Mouse (Mus musculus) heart, embryonic 14.5 days (tissue): Measurements from ENCODE around the gene Tmem135. TPM values are rescaled to one million over a fixed set of nuclear protein-coding genes. Genes with fewer than 3 reads are reported as not detected.
"Not testable (repeated sequence)": the region's sequence is repeated elsewhere in the genome, so short reads cannot be mapped to it uniquely, and the experiment has no call there.

Source experiments
- ATAC-seq: fragments of 200-750 bp; cut with Nextera tagmentation; 2 replicates; pipeline ENCODE4 v1.8.0; 2017; ENCODE audit warnings: low read depth, moderate TSS enrichment; ENCODE audit not compliant: insufficient number of reproducible peaks, insufficient read depth, low FRiP score
- H3K27ac ChIP-seq, 2 experiments: fragments of 200-500 bp in 1 of 2; fragments of 300-500 bp in 1 of 2; sonication (generic) in 1 of 2; replicated peaks in 1 of 2; 2 replicates each; pipeline ENCODE4 v1.5.1; 2012 to 2014; ENCODE audit warnings: low read depth in 2 of 2, low read length in 2 of 2, control low read depth in 1 of 2, mild to moderate bottlenecking in 1 of 2, mixed read lengths in 1 of 2; ENCODE audit not compliant: control insufficient read depth in 1 of 2, insufficient read depth in 1 of 2
- H3K27me3 ChIP-seq: fragments of 300-500 bp; sonication (generic); 2 replicates; pipeline ENCODE4 v1.6.1; 2014; ENCODE audit warnings: mild to moderate bottlenecking, low read length, control low read depth; ENCODE audit not compliant: control insufficient read depth, insufficient read depth
- H3K36me3 ChIP-seq: fragments of 300-500 bp; sonication (generic); 2 replicates; pipeline ENCODE4 v1.6.1; 2014; ENCODE audit warnings: mild to moderate bottlenecking, control low read depth, low read length, mixed read lengths; ENCODE audit not compliant: control insufficient read depth, insufficient read depth
- H3K4me1 ChIP-seq, 2 experiments: fragments of 200-500 bp in 1 of 2; fragments of 300-500 bp in 1 of 2; sonication (generic) in 1 of 2; 2 replicates each; pipeline ENCODE4 v1.6.1; 2012 to 2014; ENCODE audit warnings: low read length in 2 of 2, control low read depth in 1 of 2, mixed read lengths in 1 of 2; ENCODE audit not compliant: control insufficient read depth in 2 of 2, insufficient read depth in 2 of 2
- H3K4me2 ChIP-seq: fragments of 300-500 bp; sonication (generic); 2 replicates; pipeline ENCODE4 v1.6.1; 2014; ENCODE audit warnings: mild to moderate bottlenecking, low read length
- H3K4me3 ChIP-seq, 2 experiments: fragments of 200-500 bp in 1 of 2; fragments of 300-500 bp in 1 of 2; sonication (generic) in 1 of 2; 2 replicates each; pipeline ENCODE4 v1.5.1; 2012 to 2014; ENCODE audit warnings: low read length in 2 of 2, mild to moderate bottlenecking in 2 of 2, control low read depth in 1 of 2, low read depth in 1 of 2, moderate library complexity in 1 of 2; ENCODE audit not compliant: control insufficient read depth in 1 of 2, insufficient read depth in 1 of 2
- H3K9ac ChIP-seq: fragments of 300-500 bp; sonication (generic); 2 replicates; pipeline ENCODE4 v1.6.1; 2014; ENCODE audit warnings: mild to moderate bottlenecking, low read length
- H3K9me3 ChIP-seq: fragments of 300-500 bp; sonication (generic); 2 replicates; pipeline ENCODE4 v1.6.1; 2016; ENCODE audit warnings: low read length, control low read depth; ENCODE audit not compliant: control insufficient read depth
- WGBS: fragments of 180-500 bp; shearing (Covaris S2); extraction: QIAGEN DNeasy Blood & Tissue Kit; methylation state at CpG from one replicate; pipeline ENCODE4 v1.1.7; 2014; 5-methylcytosine and 5-hydroxymethylcytosine counted together
- polyA plus RNA-seq: library from polyadenylated mRNA; unstranded; fragments of >200 nt; fragmentation: Nextera tagmentation; extraction: Ambion mirVana; gene quantifications from 2 replicates; pipeline ENCODE4 v1.2.1, GENCODE M21; 2014

The Tmem135 gene
- polyA plus RNA-seq, 1 experiment from 2014 or later, result 28.4 TPM

DNA sequence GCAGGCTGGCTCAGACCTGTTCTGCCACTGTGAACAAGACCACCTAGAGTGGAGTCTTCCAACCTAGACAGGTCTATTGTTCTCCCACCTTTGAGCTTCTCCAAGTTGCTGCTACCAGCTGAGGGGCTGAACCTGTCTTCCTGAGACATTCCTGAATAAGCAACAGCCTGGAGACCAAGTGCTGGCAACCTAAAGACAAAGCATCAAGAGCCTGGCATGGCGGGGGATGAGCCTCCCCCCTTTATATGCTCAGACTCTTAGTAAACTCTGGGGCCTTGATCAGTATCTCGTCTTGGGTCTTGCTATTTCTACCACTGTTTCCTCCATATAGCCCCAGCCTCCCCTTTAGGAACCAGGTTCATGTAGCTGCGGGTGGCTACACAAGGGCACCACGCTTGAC, 81.3 kb downstream of the Tmem135 start:
- not testable (repeated sequence) for H3K4me3 ChIP-seq, H3K27ac ChIP-seq, ATAC-seq, H3K4me2 ChIP-seq, H3K36me3 ChIP-seq, H3K9me3 ChIP-seq, H3K9ac ChIP-seq, H3K27me3 ChIP-seq
- H3K4me1 ChIP-seq, result peaks cover 0 to 17% of the 10 kb centered on the region in 2 experiments; a peak in 3 of 4 replicates
- 88% methylated on average over 4 of the region's 4 CpGs for WGBS

DNA sequence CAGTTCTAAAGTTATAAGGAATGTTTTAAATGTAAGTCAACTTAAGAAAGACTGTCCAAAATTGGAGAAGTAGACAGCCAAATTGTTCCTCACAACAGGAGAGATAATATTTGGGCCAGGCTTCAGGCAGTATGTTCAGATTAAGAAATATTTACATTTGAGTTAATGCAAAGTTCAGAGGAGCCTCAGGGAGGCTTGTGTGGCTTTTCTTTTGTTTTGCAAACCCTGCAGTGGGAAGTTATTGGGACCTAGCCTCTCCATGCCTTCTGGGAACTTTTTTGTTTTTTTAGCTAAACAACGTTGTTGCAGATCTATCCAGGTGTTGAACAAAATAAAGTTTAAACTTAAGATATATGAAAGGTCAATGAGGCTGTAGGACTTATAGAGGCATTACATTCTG, 84.7 kb downstream of the Tmem135 start:
- H3K9ac ChIP-seq, result no peak overlapping the region
- WGBS, result 79% methylated on average over 1 of the region's 1 CpGs
- no peaks in the 10 kb centered on the region for H3K27me3 ChIP-seq
- H3K27ac ChIP-seq, result no peak overlapping the region
- H3K9me3 ChIP-seq, result no peaks in the 10 kb centered on the region
- H3K4me3 ChIP-seq, result no peak overlapping the region
- no peak overlapping the region for H3K4me2 ChIP-seq
- no peaks in the 10 kb centered on the region for H3K36me3 ChIP-seq
- peaks cover 0 to 5% of the 10 kb centered on the region in 2 experiments; a peak in 1 of 4 replicates for H3K4me1 ChIP-seq
- ATAC-seq, result no peak

DNA sequence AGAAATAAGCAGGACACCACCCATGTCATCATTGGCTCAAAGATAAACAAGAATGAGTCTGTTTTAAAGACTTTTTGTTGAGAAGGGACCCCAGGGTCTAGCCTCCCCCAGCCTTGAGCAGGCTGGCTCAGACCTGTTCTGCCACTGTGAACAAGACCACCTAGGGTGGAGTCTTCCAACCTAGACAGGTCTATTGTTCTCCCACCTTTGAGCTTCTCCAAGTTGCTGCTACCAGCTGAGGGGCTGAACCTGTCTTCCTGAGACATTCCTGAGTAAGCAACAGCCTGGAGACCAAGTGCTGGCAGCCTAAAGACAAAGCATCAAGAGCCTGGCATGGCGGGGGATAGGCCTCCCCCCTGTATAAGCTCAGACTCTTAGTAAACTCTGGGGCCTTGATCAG, 86.9 kb downstream of the Tmem135 start:
- H3K36me3 ChIP-seq, ATAC-seq, H3K4me3 ChIP-seq, H3K4me1 ChIP-seq, H3K27ac ChIP-seq, H3K27me3 ChIP-seq, H3K9ac ChIP-seq, H3K9me3 ChIP-seq, H3K4me2 ChIP-seq: not testable (repeated sequence)
- WGBS, result 94% methylated on average over 1 of the region's 1 CpGs

DNA sequence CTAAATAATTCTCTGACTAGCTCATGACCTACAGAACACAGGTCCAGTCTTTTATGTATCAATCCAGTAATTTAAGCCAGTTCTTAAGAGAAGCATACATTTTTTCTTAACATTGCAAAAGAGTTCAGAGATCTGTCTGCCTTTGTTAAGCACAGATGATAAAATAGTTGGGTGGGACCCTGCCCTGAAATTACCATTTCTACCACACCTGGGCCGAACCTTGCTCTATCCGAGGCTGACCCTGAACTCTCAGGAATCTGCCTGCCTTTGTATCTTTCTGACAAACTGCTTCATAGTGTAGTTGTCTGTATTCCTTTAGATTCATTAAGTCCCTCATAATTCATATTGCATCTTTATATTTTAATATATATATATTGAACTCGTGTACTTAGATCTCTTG, 87.9 kb downstream of the Tmem135 start:
- Histone ChIP-seq H3K4me1 (peaks cover 0 to 5% of the 10 kb centered on the region in 2 experiments; a peak in 1 of 4 replicates), H3K27me3 (no peaks in the 10 kb centered on the region), H3K27ac (no peak overlapping the region), H3K9ac (no peak overlapping the region), H3K36me3 (0 out of 2 replicates have a peak, but pooled peaks cover 9% of the 10 kb centered on the region), H3K4me2 (no peak overlapping the region), H3K4me3 (no peak overlapping the region), H3K9me3 (peaks cover 8% of the 10 kb centered on the region)
- WGBS, result 87% methylated on average over 3 of the region's 3 CpGs
- no peak for ATAC-seq

DNA sequence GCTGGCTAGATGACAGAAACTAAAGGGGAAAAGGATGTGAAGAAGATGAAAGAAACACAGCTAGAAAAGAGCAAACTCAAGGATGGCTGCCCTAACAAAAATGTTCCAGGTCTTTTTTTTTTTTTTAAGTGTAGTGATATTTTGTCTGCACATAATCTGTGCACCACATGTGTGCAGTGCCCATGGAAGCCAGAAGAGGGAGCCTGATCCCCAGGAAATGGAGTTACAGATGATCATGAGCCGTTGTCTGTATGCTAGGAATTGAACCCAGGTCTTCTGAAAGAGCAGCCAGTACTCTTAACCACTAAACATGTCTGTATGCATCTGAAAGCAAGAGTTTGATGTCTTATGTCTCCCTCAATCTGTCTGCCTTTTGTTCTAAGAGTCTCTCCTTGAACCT, 92.5 kb downstream of the Tmem135 start:
- no peak overlapping the region for H3K4me3 ChIP-seq
- H3K27me3 ChIP-seq, result no peaks in the 10 kb centered on the region
- H3K4me2 ChIP-seq, result no peak overlapping the region
- H3K36me3 ChIP-seq, result peaks cover 12% of the 10 kb centered on the region; the same call in 1 of the 2 replicates
- no peak for ATAC-seq
- no peak overlapping the region for H3K9ac ChIP-seq
- no peak overlapping the region for H3K27ac ChIP-seq
- H3K4me1 ChIP-seq, result peaks cover 2 to 5% of the 10 kb centered on the region in 2 experiments; a peak in 2 of 4 replicates
- WGBS, result 97% methylated on average over 1 of the region's 1 CpGs
- H3K9me3 ChIP-seq, result peaks cover 8% of the 10 kb centered on the region

DNA sequence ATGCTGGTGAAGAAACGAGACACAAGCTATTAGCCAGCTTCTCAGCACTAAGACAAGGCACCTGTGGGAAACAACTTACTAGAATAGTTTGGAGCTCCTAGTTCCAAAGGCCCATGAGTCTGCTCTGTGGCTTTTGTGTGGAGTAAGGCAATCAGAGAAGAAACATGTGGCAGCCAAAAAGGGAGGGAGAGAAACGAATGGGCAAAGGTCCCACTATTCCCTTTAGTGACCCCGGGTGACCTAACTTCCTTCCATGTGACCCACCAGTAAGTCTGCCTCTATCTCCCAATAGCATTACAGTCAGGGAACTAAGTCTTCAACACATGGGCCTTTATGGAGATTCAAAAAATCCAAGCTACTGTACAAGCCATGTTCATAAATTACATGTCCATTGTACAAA, 95.1 kb downstream of the Tmem135 start:
- Histone ChIP-seq H3K27me3 (no peaks in the 10 kb centered on the region), H3K4me2 (no peak overlapping the region), H3K4me3 (no peak overlapping the region), H3K9me3 (peaks cover 8% of the 10 kb centered on the region), H3K27ac (no peak overlapping the region), H3K4me1 (peaks cover 0 to 2% of the 10 kb centered on the region in 2 experiments; a peak in 1 of 4 replicates), H3K36me3 (peaks cover 16% of the 10 kb centered on the region; the same call in 1 of the 2 replicates), H3K9ac (no peak overlapping the region)
- no peak for ATAC-seq
- WGBS, result 70% methylated on average over 3 of the region's 3 CpGs

DNA sequence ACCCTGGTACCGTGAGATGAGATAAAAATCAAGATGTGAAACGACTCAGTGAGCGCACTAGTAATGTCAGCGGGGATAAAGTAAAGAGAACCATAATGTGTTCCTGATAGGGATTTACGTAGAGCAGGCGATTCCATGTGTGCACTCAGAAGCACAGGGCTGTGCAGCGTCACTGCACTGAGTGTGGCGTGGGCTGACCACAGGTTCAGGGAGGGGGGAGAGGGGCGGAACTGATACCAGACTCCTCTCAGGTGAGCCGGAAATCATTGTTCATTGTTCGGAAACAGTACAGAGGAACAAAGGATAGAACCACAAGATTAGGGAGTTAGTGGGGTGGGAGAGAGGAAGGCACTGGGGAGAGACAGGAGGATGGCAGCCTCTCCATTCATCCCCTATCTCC, 95.8 kb downstream of the Tmem135 start:
- Histone ChIP-seq H3K9ac (no peak overlapping the region), H3K4me1 (peaks cover 0 to 2% of the 10 kb centered on the region in 2 experiments; a peak in 1 of 4 replicates), H3K36me3 (peaks cover 23% of the 10 kb centered on the region), H3K27ac (no peak overlapping the region), H3K27me3 (no peaks in the 10 kb centered on the region), H3K4me2 (no peak overlapping the region), H3K4me3 (no peak overlapping the region), H3K9me3 (peaks cover 8% of the 10 kb centered on the region)
- 82% methylated on average over 11 of the region's 11 CpGs for WGBS
- ATAC-seq, result no peak

DNA sequence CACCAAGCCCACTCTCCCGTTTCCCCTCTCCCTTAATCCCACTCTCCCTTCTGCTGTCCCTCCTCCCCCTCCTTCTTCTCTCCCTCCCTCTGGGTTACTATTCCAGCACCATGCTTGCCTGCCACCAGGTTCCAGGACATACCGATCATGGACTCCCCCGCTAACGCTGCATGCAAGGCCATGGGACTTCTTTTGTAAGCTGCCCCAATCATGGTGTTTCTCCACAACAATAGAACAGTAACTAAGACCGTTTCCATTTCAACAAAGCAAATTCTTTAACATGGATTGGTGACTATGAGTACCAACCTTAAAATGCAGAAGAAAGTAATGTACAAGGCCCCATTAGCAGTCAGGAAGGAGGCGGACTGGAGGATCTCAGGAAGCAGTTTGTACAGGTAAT, 97.2 kb downstream of the Tmem135 start:
- WGBS, result 87% methylated on average over 6 of the region's 6 CpGs
- ATAC-seq, result no peak

More for the DNA sequence above, 97.2 kb downstream of the Tmem135 start:
- Histone ChIP-seq H3K4me2 (no peak overlapping the region), H3K4me1 (peaks cover 0 to 2% of the 10 kb centered on the region in 2 experiments; a peak in 1 of 4 replicates), H3K36me3 (peaks cover 20% of the 10 kb centered on the region), H3K4me3 (no peak overlapping the region), H3K9ac (no peak overlapping the region), H3K27ac (no peak overlapping the region), H3K27me3 (no peaks in the 10 kb centered on the region), H3K9me3 (peaks cover 4% of the 10 kb centered on the region)
